Mouse (Mus musculus) cerebellum, adult 2 months (tissue): ENCODE data around the gene Prdm5. TPM values are rescaled to one million over a fixed set of nuclear protein-coding genes. Genes with fewer than 3 reads are reported as not detected.

Experiments
- DNase-seq, 2 experiments: peaks; one replicate each; pipeline ENCODE4 v3.0.0; 2021
- H3K27ac ChIP-seq: fragments of 200-500 bp; 2 replicates; pipeline ENCODE4 v1.5.1; 2012; ENCODE audit warnings: low read length, control low read depth, inconsistent platforms; ENCODE audit not compliant: insufficient read depth
- H3K27me3 ChIP-seq: fragments of 200-500 bp; 2 replicates; pipeline ENCODE4 v1.6.1; 2012; ENCODE audit warnings: inconsistent platforms, mild to moderate bottlenecking, low read length, moderate library complexity; ENCODE audit not compliant: control insufficient read depth, insufficient read depth
- H3K4me1 ChIP-seq: fragments of 200-500 bp; 2 replicates; pipeline ENCODE4 v1.6.1; 2011; ENCODE audit warnings: low read length; ENCODE audit not compliant: control insufficient read depth, insufficient read depth
- H3K4me3 ChIP-seq: fragments of 200-500 bp; replicated peaks from 2 replicates; pipeline ENCODE3; 2011; ENCODE audit warnings: mild to moderate bottlenecking, low read depth, low read length, control low read depth; ENCODE audit not compliant: insufficient read depth
- CTCF ChIP-seq: fragments of 200-500 bp; IDR thresholded peaks from 2 replicates; pipeline ENCODE4 v1.5.1; 2011; ENCODE audit warnings: low read depth, mild to moderate bottlenecking, control low read depth, low read length, moderate library complexity, borderline replicate concordance; ENCODE audit not compliant: insufficient read depth
- POLR2A ChIP-seq: fragments of 200-500 bp; IDR thresholded peaks from 2 replicates; pipeline ENCODE4 v1.6.1; 2011; ENCODE audit warnings: low read length, control low read depth, borderline replicate concordance; ENCODE audit not compliant: insufficient read depth
- WGBS: fragments of 180-500 bp; shearing (Covaris S2); methylation state at CpG from one replicate; pipeline ENCODE4 v1.1.7; 2018; 5-methylcytosine and 5-hydroxymethylcytosine counted together
- polyA plus RNA-seq: library from polyadenylated mRNA; depleted of rRNA; stranded (reverse); fragments of >200 nt; gene quantifications from 2 replicates; pipeline ENCODE4 v1.2.3, GENCODE M21; 2012

Prdm5 gene
- polyA plus RNA-seq, 1 experiment: 5.1 TPM

- TF ChIP-seq POLR2A (no peak), CTCF (no peak)
- no peaks in the 10 kb centered on the region for H3K27me3 ChIP-seq
- 79% methylated on average over 4 of the region's 4 CpGs for WGBS
- H3K4me1 ChIP-seq: no peaks in the 10 kb centered on the region
- H3K4me3 ChIP-seq: no peak overlapping the region
- H3K27ac ChIP-seq: no peak overlapping the region
- no peak for DNase-seq
These were observed 63.8 kb downstream of the Prdm5 start for GRCm38 (mm10) chr6:65842579-65842978.

- no peak overlapping the region for H3K4me3 ChIP-seq
- TF ChIP-seq POLR2A (no peak), CTCF (no peak)
- H3K27me3 ChIP-seq: no peaks in the 10 kb centered on the region
- 23% methylated on average over 4 of the region's 4 CpGs for WGBS
- no peaks in the 10 kb centered on the region for H3K4me1 ChIP-seq
- DNase-seq: no peak
- no peak overlapping the region for H3K27ac ChIP-seq
These were observed 70.3 kb downstream of the Prdm5 start for GRCm38 (mm10) chr6:65849127-65849526.

- H3K4me1 ChIP-seq: no peaks in the 10 kb centered on the region
- no peaks in the 10 kb centered on the region for H3K27me3 ChIP-seq
- 70% methylated on average over 3 of the region's 3 CpGs for WGBS
- H3K27ac ChIP-seq: no peak overlapping the region
- no peak overlapping the region for H3K4me3 ChIP-seq
- DNase-seq: no peak
- TF ChIP-seq CTCF: no peak
- no peak for TF ChIP-seq POLR2A
These were observed 70.9 kb downstream of the Prdm5 start for GRCm38 (mm10) chr6:65849687-65850086.

GRCm38 (mm10) chr6:65850221-65850620 is 71.4 kb downstream of the Prdm5 start:
- WGBS: 57% methylated on average over 3 of the region's 3 CpGs
- H3K4me1 ChIP-seq: no peaks in the 10 kb centered on the region
- no peak for DNase-seq
- TF ChIP-seq CTCF (no peak), POLR2A (no peak)
- H3K27me3 ChIP-seq: no peaks in the 10 kb centered on the region
- H3K27ac ChIP-seq: no peak overlapping the region
- no peak overlapping the region for H3K4me3 ChIP-seq

- no peak overlapping the region for H3K27ac ChIP-seq
- WGBS: 69% methylated on average over 3 of the region's 3 CpGs
These were observed 75.2 kb downstream of the Prdm5 start for GRCm38 (mm10) chr6:65854020-65854419.

GRCm38 (mm10) chr6:65854585-65854984 is 75.8 kb downstream of the Prdm5 start:
- Histone ChIP-seq H3K27ac (no peak overlapping the region), H3K4me1 (no peaks in the 10 kb centered on the region), H3K4me3 (no peak overlapping the region), H3K27me3 (no peaks in the 10 kb centered on the region)
- no peak for TF ChIP-seq POLR2A
- TF ChIP-seq CTCF: no peak
- WGBS: 68% methylated on average over 4 of the region's 4 CpGs
- DNase-seq: no peak

More at GRCm38 (mm10) chr6:65854020-65854419, 75.2 kb downstream of the Prdm5 start:
- Histone ChIP-seq H3K4me3 (no peak overlapping the region), H3K4me1 (no peaks in the 10 kb centered on the region), H3K27me3 (no peaks in the 10 kb centered on the region)
- TF ChIP-seq POLR2A: no peak
- TF ChIP-seq CTCF: no peak
- no peak for DNase-seq

GRCm38 (mm10) chr6:65860609-65861008 is 81.8 kb downstream of the Prdm5 start:
- no peaks in the 10 kb centered on the region for H3K4me1 ChIP-seq

GRCm38 (mm10) chr6:65862836-65863235 is 84.0 kb downstream of the Prdm5 start:
- Histone ChIP-seq H3K27me3 (no peaks in the 10 kb centered on the region), H3K4me1 (no peaks in the 10 kb centered on the region), H3K4me3 (no peak overlapping the region), H3K27ac (no peak overlapping the region)
- 29% methylated on average over 3 of the region's 3 CpGs for WGBS
- DNase-seq: peak in 1 of 2 experiments; percentile 20
- TF ChIP-seq CTCF (no peak), POLR2A (no peak)

More at GRCm38 (mm10) chr6:65860609-65861008, 81.8 kb downstream of the Prdm5 start:
- no peak overlapping the region for H3K27ac ChIP-seq
- 67% methylated on average over 5 of the region's 5 CpGs for WGBS
- DNase-seq: no peak
- TF ChIP-seq POLR2A: no peak
- no peaks in the 10 kb centered on the region for H3K27me3 ChIP-seq
- H3K4me3 ChIP-seq: no peak overlapping the region

GRCm38 (mm10) chr6:65864233-65864632 is 85.4 kb downstream of the Prdm5 start:
- WGBS: 89% methylated on average over 3 of the region's 3 CpGs
- TF ChIP-seq POLR2A (no peak), CTCF (no peak)
- DNase-seq: no peak

More at GRCm38 (mm10) chr6:65864233-65864632, 85.4 kb downstream of the Prdm5 start:
- H3K27ac ChIP-seq: no peak overlapping the region
- H3K27me3 ChIP-seq: no peaks in the 10 kb centered on the region
- no peaks in the 10 kb centered on the region for H3K4me1 ChIP-seq
- no peak overlapping the region for H3K4me3 ChIP-seq
